14 mouse cellular contexts compared by ENCODE assay signal in genomic region chr2:32869721-32870274, GRCm38 (mm10). TPM values are rescaled to one million over a fixed set of nuclear protein-coding genes. Genes with fewer than 3 reads are reported as not detected.
DNase-seq lines count a peak whose midpoint lies in the region; ATAC-seq lines count a peak whose summit lies in the region.
"Had no signal": no experiment of that assay in that cellular context is flagged by ENCODE, and none has a peak within 500 bp of the region (broad histone marks: within the 10 kb centered on the region; RNA-seq: fewer than 3 reads in every experiment).

No protein-coding gene starts in this region.

- no peak overlapping the region for H3K4me2 ChIP-seq in heart, embryonic 13.5 days

- H3K9me3 ChIP-seq in heart, embryonic 13.5 days = no peaks in the 10 kb centered on the region

- WGBS in heart, embryonic 13.5 days = 52% methylated on average over 6 of the region's 6 CpGs

- no peak overlapping the region for H3K27ac ChIP-seq in heart, embryonic 13.5 days (replicated peaks)
- H3K27ac ChIP-seq: gastrocnemius, adult 2 months; layer of hippocampus, adult 2 months had no signal

- ATAC-seq in heart, embryonic 13.5 days (ENCODE audit: extremely low read depth, insufficient number of reproducible peaks, low FRiP score, low TSS enrichment) = no peak

- no peak overlapping the region for H3K4me3 ChIP-seq in heart, embryonic 13.5 days
- H3K4me3 ChIP-seq: erythroblast, embryonic 14.5 days; gastrocnemius, adult 2 months; layer of hippocampus, adult 2 months; megakaryocyte, embryonic 14.5 days had no signal

- H3K27me3 ChIP-seq in heart, embryonic 13.5 days (replicated peaks) = no peaks in the 10 kb centered on the region

- H3K36me3 ChIP-seq in heart, embryonic 13.5 days = no peaks in the 10 kb centered on the region

- intact Hi-C loops in heart, postnatal 10 days (cut with DNase I) = no loop called here

- no peak for DNase-seq in heart, postnatal 10 days
- DNase-seq in 3T3-L1 (ENCODE audit: low read depth, low spot score) (peak; percentile 60), MN1 (ENCODE audit: low spot score) (no peak)
- DNase-seq in kidney, postnatal 10 days = peak; percentile 59
- DNase-seq in lung, postnatal 25 days (ENCODE audit: low spot score) = peak; percentile 79
- no peak for DNase-seq in retina, postnatal 1 day
- DNase-seq in spleen, postnatal 10 days (ENCODE audit: low spot score in 2 of 2) = no peak
- DNase-seq: gastrocnemius, adult 2 months; heart, postnatal 14 days; left cerebral cortex, postnatal 4 days had no signal

- H3K4me1 ChIP-seq in heart, embryonic 13.5 days = peaks cover 34% of the 10 kb centered on the region

- H3K9ac ChIP-seq in heart, embryonic 13.5 days = peak overlapping the region; percentile 6; the same call in 1 of the 2 replicates

RNA-seq across cellular contexts. Expression of gene Fam129b, which starts 6.1 kb away (rescaled TPM):
- polyA plus RNA-seq in heart, embryonic 13.5 days (2015; fragmentation: Nextera tagmentation; extraction: Ambion mirVana) = 46.4 and 47.1 TPM in 2 replicates
- 10 to 100 TPM; 40.4 to 46.2 TPM for total RNA-seq in heart, postnatal 10 days (2021)

RNA-seq across cellular contexts. Expression of gene Stxbp1, which starts 22.8 kb away (rescaled TPM):
- 23.6 and 24.8 TPM in 2 replicates for polyA plus RNA-seq in heart, embryonic 13.5 days (2015; fragmentation: Nextera tagmentation; extraction: Ambion mirVana)
- total RNA-seq in heart, postnatal 10 days (2021) = 10 to 100 TPM; 25.4 to 25.7 TPM

Comparison
In these comparisons a context has a peak if more than half of its experiments do, and no peak if none do; other contexts are left out.
1. DNase-seq: peak in 3T3-L1 (single experiment), kidney, postnatal 10 days (single experiment) and lung, postnatal 25 days (single experiment); none in heart, postnatal 10 days (0 of 2), MN1 (single experiment), retina, postnatal 1 day (single experiment) and spleen, postnatal 10 days (0 of 2).